Mouse (Mus musculus) liver, adult (tissue): ENCODE results near the gene Tbc1d13.

Experiments used
- GATA4 ChIP-seq: IDR thresholded peaks from 2 replicates; pipeline ENCODE4 v1.6.1; 2014; ENCODE audit warnings: mild to moderate bottlenecking, low read length; ENCODE audit not compliant: insufficient replicate concordance

Tbc1d13 gene

GRCm38 (mm10) chr2:30119641-30120051 lies 13.9 kb upstream of the Tbc1d13 start:
- no peak for TF ChIP-seq GATA4

GRCm38 (mm10) chr2:30120269-30120668 lies 13.3 kb upstream of the Tbc1d13 start:
- TF ChIP-seq GATA4, result no peak

GRCm38 (mm10) chr2:30122766-30123165 lies 10.8 kb upstream of the Tbc1d13 start:
- TF ChIP-seq GATA4, result no peak

- TF ChIP-seq GATA4, result no peak
Observed at GRCm38 (mm10) chr2:30123729-30124471, 9.6 kb upstream of the Tbc1d13 start.

GRCm38 (mm10) chr2:30124472-30125274 lies 8.9 kb upstream of the Tbc1d13 start, which contains the start of gene Zer1:
Zer1 (minus strand) TSS chr2:30124585.
- peak; percentile 39; the same call in 1 of the 2 replicates for TF ChIP-seq GATA4

- no peak for TF ChIP-seq GATA4
Observed at GRCm38 (mm10) chr2:30128789-30129188, 4.8 kb upstream of the Tbc1d13 start.

GRCm38 (mm10) chr2:30130156-30130555 lies 3.4 kb upstream of the Tbc1d13 start:
- TF ChIP-seq GATA4, result no peak

- TF ChIP-seq GATA4, result no peak
Observed at GRCm38 (mm10) chr2:30132801-30133612, 539 bp upstream of the Tbc1d13 start.

- no peak for TF ChIP-seq GATA4
Observed at GRCm38 (mm10) chr2:30134378-30134711, 799 bp downstream of the Tbc1d13 start.

- no peak for TF ChIP-seq GATA4
Observed at GRCm38 (mm10) chr2:30134928-30135620, 1.5 kb downstream of the Tbc1d13 start.

GRCm38 (mm10) chr2:30136458-30136857 lies 2.9 kb downstream of the Tbc1d13 start:
- no peak for TF ChIP-seq GATA4

- TF ChIP-seq GATA4, result no peak
Observed at GRCm38 (mm10) chr2:30144436-30144835, 10.9 kb downstream of the Tbc1d13 start.

- TF ChIP-seq GATA4, result no peak
Observed at GRCm38 (mm10) chr2:30147466-30147865, 13.9 kb downstream of the Tbc1d13 start.

- TF ChIP-seq GATA4, result no peak
Observed at GRCm38 (mm10) chr2:30151840-30152239, 18.3 kb downstream of the Tbc1d13 start.

- TF ChIP-seq GATA4, result no peak
Observed at GRCm38 (mm10) chr2:30152616-30153015, 19.1 kb downstream of the Tbc1d13 start.

GRCm38 (mm10) chr2:30161809-30162208 lies 28.3 kb downstream of the Tbc1d13 start:
- no peak for TF ChIP-seq GATA4
